Mouse (Mus musculus): ENCODE data around the gene Asns.
A peak's percentile ranks its signal among the peaks of the same experiment; 100 is the strongest.

DNA sequence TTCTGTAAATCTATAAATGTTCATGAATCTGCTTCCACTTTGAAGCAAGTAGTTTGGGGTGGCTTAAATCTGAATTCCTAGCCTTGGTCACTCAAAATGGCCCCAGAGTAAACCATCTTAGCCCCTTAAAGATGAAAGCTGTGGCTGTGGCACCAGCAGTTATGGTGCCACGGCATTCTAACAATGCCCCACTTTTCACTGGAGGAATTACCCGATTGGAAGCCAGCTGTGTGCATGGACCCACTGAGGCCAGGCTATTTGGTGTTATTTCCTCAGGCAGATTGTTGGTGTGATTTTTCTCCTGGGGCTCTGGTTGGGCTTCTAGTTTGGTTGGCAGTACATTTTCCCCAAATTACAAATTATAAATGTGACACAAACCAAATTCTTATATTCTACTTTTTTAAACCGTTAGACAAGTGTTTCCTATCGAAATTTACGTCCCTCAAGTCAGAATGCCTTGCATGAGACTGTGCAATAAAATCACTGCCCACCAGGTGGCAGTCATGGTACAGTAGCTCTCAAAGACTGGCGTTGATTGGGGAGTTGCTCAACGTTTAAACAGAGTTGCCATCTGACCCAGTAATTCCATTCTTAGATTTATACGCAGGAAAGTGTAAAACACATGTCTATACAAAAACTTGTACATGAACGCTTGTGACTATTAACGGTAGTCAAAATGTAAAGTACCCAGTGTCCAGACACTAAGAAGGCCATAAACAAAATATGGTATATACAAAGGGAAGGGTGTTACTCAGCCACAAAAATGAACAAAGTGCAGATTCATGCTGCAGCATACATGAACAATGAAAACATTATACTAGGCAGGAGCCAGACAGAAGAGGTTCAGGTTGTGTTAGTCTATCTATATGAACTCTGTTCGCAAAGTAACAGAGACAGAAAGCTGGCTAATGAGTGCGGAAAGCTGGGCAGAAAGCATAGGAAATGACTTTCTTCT lies 40.0 kb upstream of the Asns start:
- TF ChIP-seq CTCF (IDR thresholded peaks at IDR 0.05; ENCODE audit: low read depth, low read length) (peak; percentile 71), POLR2A (IDR thresholded peaks at IDR 0.05; ENCODE audit: extremely low read depth, insufficient read depth, low read length) (no peak)
